Mouse (Mus musculus) heart, embryonic 13.5 days (tissue): ENCODE measurements around the gene Ncoa7. TPM values are rescaled to one million over a fixed set of nuclear protein-coding genes. Genes with fewer than 3 reads are reported as not detected.
"Not testable (repeated sequence)": the region's sequence is repeated elsewhere in the genome, so short reads cannot be mapped to it uniquely, and the experiment has no call there.

Experiments used
- ATAC-seq: fragments of 200-750 bp; cut with Nextera tagmentation; 2 replicates; pipeline ENCODE4 v1.8.0; 2017; ENCODE audit warnings: moderate TSS enrichment; ENCODE audit not compliant: insufficient number of reproducible peaks, low FRiP score, low TSS enrichment; ENCODE audit errors: extremely low read depth
- H3K27ac ChIP-seq: fragments of 300-500 bp; sonication (generic); replicated peaks from 2 replicates; pipeline ENCODE4 v1.5.1; 2015; ENCODE audit warnings: moderate library complexity, mild to moderate bottlenecking, inconsistent platforms
- H3K27me3 ChIP-seq: fragments of 300-500 bp; sonication (generic); replicated peaks from 2 replicates; pipeline ENCODE4 v1.6.1; 2015; ENCODE audit warnings: mild to moderate bottlenecking, inconsistent platforms
- H3K36me3 ChIP-seq: fragments of 300-500 bp; sonication (generic); 2 replicates; pipeline ENCODE4 v1.6.1; 2015; ENCODE audit warnings: mild to moderate bottlenecking, inconsistent platforms
- H3K4me1 ChIP-seq: fragments of 300-500 bp; sonication (generic); 2 replicates; pipeline ENCODE4 v1.6.1; 2015; ENCODE audit warnings: inconsistent platforms
- H3K4me2 ChIP-seq: fragments of 300-500 bp; sonication (generic); 2 replicates; pipeline ENCODE4 v1.6.1; 2015; ENCODE audit warnings: inconsistent platforms, mild to moderate bottlenecking, moderate library complexity
- H3K4me3 ChIP-seq: fragments of 300-500 bp; sonication (generic); 2 replicates; pipeline ENCODE4 v1.5.1; 2015; ENCODE audit warnings: moderate library complexity, mild to moderate bottlenecking, inconsistent platforms
- H3K9ac ChIP-seq: fragments of 300-500 bp; sonication (generic); 2 replicates; pipeline ENCODE4 v1.6.1; 2015; ENCODE audit warnings: inconsistent platforms, mild to moderate bottlenecking, moderate library complexity
- H3K9me3 ChIP-seq: fragments of 300-500 bp; sonication (generic); 2 replicates; pipeline ENCODE4 v1.6.1; 2016; ENCODE audit warnings: inconsistent platforms
- WGBS: fragments of 180-500 bp; shearing (Covaris S2); methylation state at CpG from one replicate; pipeline ENCODE4 v1.1.7; 2015; ENCODE audit warnings: mixed read lengths; 5-methylcytosine and 5-hydroxymethylcytosine counted together
- polyA plus RNA-seq: library from polyadenylated mRNA; unstranded; fragments of >200 nt; fragmentation: Nextera tagmentation; extraction: Ambion mirVana; gene quantifications from 2 replicates; pipeline ENCODE4 v1.2.1, GENCODE M21; 2015

The Ncoa7 gene
- polyA plus RNA-seq, 1 experiment from 2014 or later, result 7.1 TPM

DNA sequence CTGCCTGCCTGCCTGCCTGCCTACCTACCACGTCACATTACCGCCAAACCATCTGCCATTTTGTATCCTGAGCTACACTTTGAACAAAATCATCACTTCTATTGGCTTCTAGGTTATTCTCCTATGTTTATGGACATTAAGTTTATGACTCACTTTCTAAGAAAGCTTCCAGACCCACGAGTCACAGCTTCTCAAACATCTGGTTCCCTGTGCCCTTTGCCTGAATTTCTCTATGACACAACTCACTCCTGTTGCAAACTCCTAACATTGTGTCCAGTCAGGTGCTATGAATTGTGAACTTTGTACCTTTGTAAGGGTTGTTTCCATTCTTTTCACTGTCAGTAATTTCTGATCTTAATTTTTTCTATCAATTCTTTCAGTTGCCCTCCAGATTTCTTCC is 164.9 kb downstream of the Ncoa7 start:
- 77% methylated on average over 3 of the region's 3 CpGs for WGBS
- ATAC-seq, result no peak

DNA sequence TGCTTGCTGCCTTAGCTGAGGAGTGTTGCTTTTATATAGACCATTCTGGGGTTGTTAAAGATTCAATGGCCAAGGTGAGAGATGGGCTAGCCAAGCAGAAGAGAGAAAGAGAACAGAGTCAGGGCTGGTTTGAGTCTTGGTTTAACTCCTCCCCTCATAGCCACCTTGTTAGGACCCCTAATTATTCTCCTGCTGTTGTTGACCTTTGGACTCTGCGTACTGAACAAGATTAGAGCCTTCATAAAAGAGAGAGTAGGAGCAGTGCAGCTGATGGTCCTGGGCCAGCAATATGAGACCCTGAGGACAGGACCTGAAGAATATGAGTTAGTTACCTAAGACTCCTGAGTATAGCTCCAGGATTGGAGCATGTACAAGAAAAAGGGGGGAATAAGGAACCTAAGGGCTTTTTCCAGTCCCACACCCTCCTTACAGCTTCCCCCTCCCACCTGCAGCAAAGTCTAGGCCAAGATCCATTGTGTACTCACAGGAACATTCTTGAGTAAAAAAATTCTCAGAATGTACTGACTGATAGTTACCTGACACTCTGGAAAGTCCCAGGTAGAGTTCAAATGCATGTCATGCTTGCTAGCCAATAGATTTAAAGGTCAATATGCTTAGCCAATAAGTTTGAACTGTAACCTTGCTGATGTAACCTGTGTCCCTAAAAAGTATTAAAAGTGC is 166.5 kb downstream of the Ncoa7 start:
- 84% methylated on average over 1 of the region's 1 CpGs for WGBS

More for the DNA sequence above, 164.9 kb downstream of the Ncoa7 start:
- no peaks in the 10 kb centered on the region for H3K4me1 ChIP-seq
- no peaks in the 10 kb centered on the region for H3K9me3 ChIP-seq
- no peak overlapping the region for H3K9ac ChIP-seq
- no peaks in the 10 kb centered on the region for H3K27me3 ChIP-seq
- H3K4me3 ChIP-seq, result no peak overlapping the region
- no peak overlapping the region for H3K4me2 ChIP-seq
- no peak overlapping the region for H3K27ac ChIP-seq
- no peaks in the 10 kb centered on the region for H3K36me3 ChIP-seq

DNA sequence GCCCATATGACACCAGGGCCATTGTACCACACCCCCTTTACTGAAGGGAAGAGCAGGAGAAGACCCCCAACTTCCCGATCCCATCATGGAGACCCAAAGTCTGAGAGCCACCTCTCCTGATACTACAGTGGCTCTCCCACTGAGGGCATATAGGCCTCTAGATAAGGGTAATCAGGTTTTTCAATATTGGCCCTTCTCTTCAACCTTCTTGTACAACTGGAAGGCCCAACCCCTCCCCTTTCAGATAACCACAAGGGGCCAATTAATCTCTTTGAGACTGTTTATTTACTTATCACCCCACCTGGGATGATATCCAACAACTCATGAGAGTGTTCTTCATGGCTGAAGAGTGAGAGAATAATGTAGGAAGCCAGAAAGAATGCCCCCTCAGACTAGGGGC is 170.4 kb downstream of the Ncoa7 start:
- Histone ChIP-seq H3K9ac (no peak overlapping the region), H3K27ac (no peak overlapping the region), H3K4me1 (no peaks in the 10 kb centered on the region), H3K27me3 (no peaks in the 10 kb centered on the region), H3K4me2 (no peak overlapping the region), H3K36me3 (no peaks in the 10 kb centered on the region), H3K4me3 (no peak overlapping the region), H3K9me3 (no peaks in the 10 kb centered on the region)
- no peak for ATAC-seq
- WGBS, result 86% methylated on average over 1 of the region's 1 CpGs

More for the DNA sequence above, 166.5 kb downstream of the Ncoa7 start:
- not testable (repeated sequence) for H3K4me2 ChIP-seq, ATAC-seq, H3K9me3 ChIP-seq, H3K4me3 ChIP-seq, H3K9ac ChIP-seq, H3K36me3 ChIP-seq, H3K4me1 ChIP-seq, H3K27me3 ChIP-seq, H3K27ac ChIP-seq

DNA sequence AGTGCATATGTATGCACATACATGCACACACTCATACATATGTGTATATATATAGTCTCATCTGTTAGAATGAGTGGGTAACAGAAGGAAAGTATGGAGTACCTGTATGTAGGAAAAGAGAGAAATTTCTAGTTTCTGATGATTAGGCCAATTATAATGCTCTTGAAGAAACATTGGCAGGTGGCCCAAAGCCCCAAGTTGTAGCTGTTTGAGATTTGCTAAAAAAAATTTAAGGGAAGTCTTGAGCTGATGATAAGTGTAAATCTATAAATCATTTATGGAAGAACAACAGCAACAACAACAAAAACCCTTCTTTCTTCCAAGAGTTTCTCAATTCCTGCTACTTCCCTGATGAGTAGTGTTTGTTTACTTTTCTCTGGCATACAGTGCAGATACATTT is 173.1 kb downstream of the Ncoa7 start:
- no peak overlapping the region for H3K27ac ChIP-seq
- no peaks in the 10 kb centered on the region for H3K36me3 ChIP-seq
- no peak overlapping the region for H3K4me2 ChIP-seq
- no peak for ATAC-seq
- H3K27me3 ChIP-seq, result no peaks in the 10 kb centered on the region
- H3K9ac ChIP-seq, result no peak overlapping the region
- no peak overlapping the region for H3K4me3 ChIP-seq
- no peaks in the 10 kb centered on the region for H3K9me3 ChIP-seq
- H3K4me1 ChIP-seq, result no peaks in the 10 kb centered on the region

DNA sequence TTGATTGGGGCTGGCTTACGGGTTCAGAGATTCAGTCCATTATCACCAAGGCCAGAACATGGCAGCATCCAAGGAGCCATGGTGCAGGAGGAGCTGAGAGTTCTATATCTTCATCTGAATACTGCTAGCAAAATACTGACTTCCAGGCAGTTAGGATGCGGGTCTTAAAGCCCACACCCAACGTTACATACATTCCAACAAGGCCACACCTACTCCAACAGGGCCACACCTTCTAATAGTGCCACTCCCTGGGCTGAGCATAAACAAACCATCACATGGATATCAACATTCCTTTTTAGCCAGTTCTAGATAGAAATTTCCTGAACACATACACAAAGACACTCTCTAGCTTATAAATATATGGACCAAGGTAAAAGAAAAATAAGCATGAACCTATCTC is 173.6 kb downstream of the Ncoa7 start, which contains the start of gene Hint3:
Hint3 (minus strand) TSS at position 120 of the 400 bp plus-strand sequence.
- 74% methylated on average over 3 of the region's 3 CpGs for WGBS
- Histone ChIP-seq H3K4me1 (peaks cover 2% of the 10 kb centered on the region; the same call in 1 of the 2 replicates), H3K27ac (no peak within 1 kb of the TSS), H3K4me2 (no peak within 1 kb of the TSS), H3K9ac (no peak within 1 kb of the TSS), H3K36me3 (no peaks in the 10 kb centered on the region), H3K27me3 (no peaks in the 10 kb centered on the region), H3K9me3 (no peaks in the 10 kb centered on the region), H3K4me3 (no peak within 1 kb of the TSS)
- ATAC-seq, result no peak

DNA sequence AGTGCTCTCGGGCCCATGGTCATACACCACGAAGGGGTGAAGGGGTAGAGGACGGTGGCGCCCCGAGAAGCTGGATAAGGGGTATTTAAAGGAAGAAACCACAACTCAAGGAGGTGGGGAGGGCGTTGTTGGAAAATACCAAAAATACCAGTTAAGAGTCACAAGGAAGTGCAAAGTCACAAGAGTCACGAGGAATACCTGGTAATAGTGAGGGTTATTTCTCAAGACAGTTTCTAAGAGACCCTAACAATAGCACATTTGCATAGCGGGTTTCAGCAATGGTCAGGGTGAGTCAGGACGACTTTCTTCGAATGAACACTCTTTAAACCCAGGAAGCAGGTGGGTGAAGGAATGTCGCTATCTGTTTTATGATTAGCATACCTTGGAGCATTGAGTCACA is 174.7 kb downstream of the Ncoa7 start:
- not testable (repeated sequence) for H3K4me3 ChIP-seq, H3K9ac ChIP-seq, ATAC-seq, H3K4me2 ChIP-seq, H3K27me3 ChIP-seq, H3K4me1 ChIP-seq, H3K9me3 ChIP-seq, H3K27ac ChIP-seq, H3K36me3 ChIP-seq
- 87% methylated on average over 11 of the region's 11 CpGs for WGBS

DNA sequence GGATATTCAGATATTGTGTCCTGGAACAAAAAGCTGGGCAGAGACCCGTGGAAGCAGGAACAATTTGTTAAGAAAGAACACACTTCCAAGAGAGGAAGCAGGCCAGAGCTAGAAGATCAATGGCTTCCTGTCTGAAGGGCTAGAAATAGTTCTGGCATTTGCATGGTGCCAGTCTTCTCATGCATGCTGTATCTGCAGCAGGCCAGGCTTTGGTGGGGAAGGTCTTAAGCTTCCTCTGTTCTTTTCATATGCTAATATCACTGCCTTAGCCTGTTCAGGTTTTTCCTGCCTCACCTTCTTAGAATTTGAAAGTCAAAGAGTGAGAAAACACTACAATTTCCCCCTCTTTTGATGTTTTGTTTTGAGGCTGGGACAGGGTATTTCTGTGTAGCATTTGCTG is 175.6 kb downstream of the Ncoa7 start:
- H3K36me3 ChIP-seq, result no peaks in the 10 kb centered on the region
- no peak overlapping the region for H3K4me3 ChIP-seq
- H3K27ac ChIP-seq, result no peak overlapping the region
- WGBS, result 33% methylated on average over 1 of the region's 1 CpGs
- ATAC-seq, result no peak
- peaks cover 8% of the 10 kb centered on the region; the same call in 1 of the 2 replicates for H3K4me1 ChIP-seq
- no peak overlapping the region for H3K9ac ChIP-seq
- H3K9me3 ChIP-seq, result no peaks in the 10 kb centered on the region
- no peaks in the 10 kb centered on the region for H3K27me3 ChIP-seq
- no peak overlapping the region for H3K4me2 ChIP-seq

DNA sequence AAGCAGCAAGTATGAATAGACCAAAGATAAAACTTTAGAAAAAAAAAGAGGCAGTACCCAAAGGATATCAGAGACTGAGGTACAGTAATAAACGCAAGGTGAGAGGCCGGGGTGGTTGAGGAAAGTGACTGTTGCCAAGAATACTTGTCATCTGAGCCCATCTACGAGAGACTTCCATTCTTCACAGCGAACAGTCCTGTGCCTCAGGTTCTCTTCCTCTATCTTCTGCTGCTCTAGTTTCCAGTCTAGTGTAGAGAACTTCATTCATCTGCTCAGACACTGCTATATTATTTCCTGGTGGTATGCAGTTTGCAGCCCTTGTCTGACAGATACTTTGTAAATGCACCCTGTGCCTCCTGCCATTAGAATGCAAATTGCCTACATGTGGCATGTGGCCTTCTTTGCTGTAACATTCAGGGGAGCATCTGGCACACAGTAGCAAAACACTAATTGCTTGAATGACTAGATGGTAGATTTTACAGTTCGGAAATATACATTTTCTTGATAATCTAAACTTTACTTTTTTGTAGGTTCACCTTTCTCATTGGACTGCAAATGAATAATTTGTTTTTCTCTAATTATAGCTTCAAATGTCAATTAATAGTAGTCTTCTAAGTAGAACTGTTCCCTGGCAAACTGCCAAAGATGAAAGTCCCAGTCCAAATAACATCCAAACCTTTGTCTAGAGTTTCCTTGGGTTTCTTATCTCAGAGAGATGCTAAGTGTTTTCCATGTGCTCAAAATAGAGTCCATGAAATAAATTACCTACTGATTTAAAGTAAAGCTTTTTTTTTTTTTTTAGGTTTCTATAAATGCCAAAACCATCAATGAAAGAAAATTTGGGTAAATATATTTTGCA is 178.7 kb downstream of the Ncoa7 start:
- H3K27me3 ChIP-seq, result 0 out of 2 replicates have a peak, but pooled peaks cover 4% of the 10 kb centered on the region
- H3K9me3 ChIP-seq, result no peaks in the 10 kb centered on the region
- no peak overlapping the region for H3K27ac ChIP-seq
- peaks cover 8% of the 10 kb centered on the region; the same call in 1 of the 2 replicates for H3K4me1 ChIP-seq
- H3K4me2 ChIP-seq, result no peak overlapping the region
- no peak for ATAC-seq
- 63% methylated on average over 5 of the region's 5 CpGs for WGBS
- no peak overlapping the region for H3K4me3 ChIP-seq
- H3K36me3 ChIP-seq, result no peaks in the 10 kb centered on the region
- H3K9ac ChIP-seq, result no peak overlapping the region

DNA sequence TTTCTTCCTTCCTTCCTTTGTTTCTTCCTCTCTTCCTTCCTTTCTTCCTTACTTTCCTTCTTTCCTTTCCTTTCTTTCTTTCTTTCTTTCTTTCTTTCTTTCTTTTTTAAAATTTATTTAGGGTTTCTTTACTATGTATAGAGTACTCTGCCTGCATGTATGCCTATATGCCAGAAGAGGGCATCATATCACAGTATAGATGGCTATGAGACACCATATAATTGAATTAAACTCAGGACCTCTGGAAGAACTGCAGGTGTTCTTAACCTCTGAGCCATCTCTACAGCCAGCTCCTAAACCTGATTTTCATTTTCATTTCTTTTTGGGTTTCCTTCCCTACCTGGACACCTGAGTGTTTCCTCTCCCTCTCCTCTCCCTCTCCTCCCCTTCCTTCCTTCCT is 180.2 kb downstream of the Ncoa7 start:
- peaks cover 10% of the 10 kb centered on the region; the same call in 1 of the 2 replicates for H3K4me1 ChIP-seq
- 0 out of 2 replicates have a peak, but pooled peaks cover 4% of the 10 kb centered on the region for H3K27me3 ChIP-seq
- H3K9ac ChIP-seq, result no peak overlapping the region
- H3K36me3 ChIP-seq, result no peaks in the 10 kb centered on the region
- H3K4me3 ChIP-seq, result no peak overlapping the region
- ATAC-seq, result no peak
- no peak overlapping the region for H3K4me2 ChIP-seq
- H3K9me3 ChIP-seq, result no peaks in the 10 kb centered on the region
- H3K27ac ChIP-seq, result no peak overlapping the region

DNA sequence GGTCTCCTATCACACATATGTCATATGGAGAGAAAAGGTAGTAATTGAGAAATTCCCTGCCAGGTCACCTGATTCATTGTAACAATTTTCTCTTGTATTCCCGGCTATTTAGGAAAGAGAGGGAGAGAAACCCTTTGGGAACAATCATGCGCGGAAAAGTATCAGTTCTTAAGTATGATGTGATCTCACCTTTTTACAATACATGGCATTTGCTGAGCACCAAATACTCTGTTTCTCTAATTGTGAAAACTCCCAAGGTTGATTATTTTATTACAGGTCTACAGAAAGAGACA is 184.3 kb downstream of the Ncoa7 start:
- Histone ChIP-seq H3K9me3 (no peaks in the 10 kb centered on the region), H3K9ac (peak overlapping the region; percentile 78), H3K4me2 (peak overlapping the region; percentile 83), H3K36me3 (0 out of 2 replicates have a peak, but pooled peaks cover 2% of the 10 kb centered on the region), H3K27ac (no peak overlapping the region), H3K27me3 (0 out of 2 replicates have a peak, but pooled peaks cover 4% of the 10 kb centered on the region), H3K4me3 (peak overlapping the region; percentile 72), H3K4me1 (peaks cover 10% of the 10 kb centered on the region)
- ATAC-seq, result no peak
- WGBS, result 42% methylated on average over 3 of the region's 3 CpGs

DNA sequence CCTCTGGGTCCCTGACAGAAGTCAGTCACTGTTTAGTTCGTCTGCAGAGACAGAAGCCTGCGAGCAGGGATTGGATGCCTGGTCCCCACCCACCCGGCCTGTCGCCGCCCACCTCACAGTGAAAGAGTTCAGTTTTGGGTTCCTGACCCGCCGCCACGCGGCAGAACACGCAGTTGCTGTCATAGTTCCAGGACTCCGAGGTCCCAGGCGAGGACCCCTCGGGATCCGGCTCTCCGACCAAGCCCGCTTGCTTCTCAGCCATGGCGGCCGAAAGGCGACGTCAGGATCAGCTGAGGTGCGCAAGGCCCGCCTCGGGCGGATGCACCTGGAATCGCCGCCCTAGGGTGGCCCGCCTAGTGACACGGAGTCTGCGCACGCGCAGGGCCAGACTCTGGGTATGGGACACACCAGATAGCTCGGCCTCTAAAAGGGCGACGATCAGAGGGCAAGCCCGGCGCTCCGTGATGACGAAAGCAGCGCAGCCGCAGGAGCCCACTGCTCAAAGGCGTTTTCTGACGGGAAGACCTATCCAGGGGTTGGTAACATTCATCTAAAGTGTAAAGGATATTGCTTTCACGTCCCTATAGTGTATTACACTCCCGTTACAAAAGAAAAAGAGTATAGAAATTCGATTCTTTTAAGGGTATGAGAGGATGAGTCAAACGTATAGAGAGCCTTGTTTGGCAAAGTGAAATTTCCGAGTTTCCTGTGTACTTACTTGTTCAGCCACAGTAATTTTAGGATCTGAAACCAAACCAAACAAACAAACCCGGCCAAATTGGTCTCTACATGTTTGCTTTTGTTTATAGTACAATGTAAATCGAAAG is 184.8 kb downstream of the Ncoa7 start:
- WGBS, result 2% methylated on average over 49 of the region's 49 CpGs
- peak; percentile 98 for ATAC-seq
- H3K9me3 ChIP-seq, result no peaks in the 10 kb centered on the region
- H3K9ac ChIP-seq, result peak overlapping the region; percentile 87
- H3K36me3 ChIP-seq, result peaks cover 4% of the 10 kb centered on the region; the same call in 1 of the 2 replicates
- H3K4me1 ChIP-seq, result peaks cover 10% of the 10 kb centered on the region
- peak overlapping the region; percentile 98 for H3K27ac ChIP-seq
- H3K4me2 ChIP-seq, result peak overlapping the region; percentile 83
- 0 out of 2 replicates have a peak, but pooled peaks cover 4% of the 10 kb centered on the region for H3K27me3 ChIP-seq
- peak overlapping the region; percentile 72 for H3K4me3 ChIP-seq
